Mouse (Mus musculus) midbrain, embryonic 10.5 days (tissue): ENCODE data around the gene Sdf2. TPM values are rescaled to one million over a fixed set of nuclear protein-coding genes. Genes with fewer than 3 reads are reported as not detected.

Source experiments
- DNase-seq: peaks from one replicate; pipeline ENCODE4 v3.0.0-alpha.2; 2017; ENCODE audit warnings: low spot score
- H3K27ac ChIP-seq: fragments of 300-500 bp; sonication (generic); replicated peaks from 2 replicates; pipeline ENCODE4 v1.5.1; 2016; ENCODE audit warnings: mild to moderate bottlenecking
- H3K27me3 ChIP-seq: fragments of 300-500 bp; sonication (generic); 2 replicates; pipeline ENCODE4 v1.6.1; 2016; ENCODE audit warnings: low read depth, mild to moderate bottlenecking; ENCODE audit not compliant: poor library complexity, severe bottlenecking
- H3K36me3 ChIP-seq: fragments of 300-500 bp; sonication (generic); 2 replicates; pipeline ENCODE4 v1.6.1; 2016; ENCODE audit warnings: mild to moderate bottlenecking, moderate library complexity
- H3K4me1 ChIP-seq: fragments of 300-500 bp; sonication (generic); 2 replicates; pipeline ENCODE4 v1.6.1; 2016
- H3K4me3 ChIP-seq: fragments of 300-500 bp; sonication (generic); 2 replicates; pipeline ENCODE4 v1.5.1; 2016; ENCODE audit warnings: mild to moderate bottlenecking, moderate library complexity
- H3K9me3 ChIP-seq: fragments of 300-500 bp; sonication (generic); replicated peaks from 2 replicates; pipeline ENCODE4 v1.6.1; 2016; ENCODE audit warnings: mild to moderate bottlenecking
- WGBS: fragments of 180-500 bp; shearing (Covaris S2); methylation state at CpG from one replicate; pipeline ENCODE4 v1.1.7; 2016; 5-methylcytosine and 5-hydroxymethylcytosine counted together
- polyA plus RNA-seq: library from polyadenylated mRNA; unstranded; fragments of >200 nt; fragmentation: Nextera tagmentation; extraction: Ambion mirVana; gene quantifications from 2 replicates; pipeline ENCODE4 v1.2.1, GENCODE M21; 2016

The Sdf2 gene
- 51.0 and 52.9 TPM in 2 replicates for polyA plus RNA-seq

DNA sequence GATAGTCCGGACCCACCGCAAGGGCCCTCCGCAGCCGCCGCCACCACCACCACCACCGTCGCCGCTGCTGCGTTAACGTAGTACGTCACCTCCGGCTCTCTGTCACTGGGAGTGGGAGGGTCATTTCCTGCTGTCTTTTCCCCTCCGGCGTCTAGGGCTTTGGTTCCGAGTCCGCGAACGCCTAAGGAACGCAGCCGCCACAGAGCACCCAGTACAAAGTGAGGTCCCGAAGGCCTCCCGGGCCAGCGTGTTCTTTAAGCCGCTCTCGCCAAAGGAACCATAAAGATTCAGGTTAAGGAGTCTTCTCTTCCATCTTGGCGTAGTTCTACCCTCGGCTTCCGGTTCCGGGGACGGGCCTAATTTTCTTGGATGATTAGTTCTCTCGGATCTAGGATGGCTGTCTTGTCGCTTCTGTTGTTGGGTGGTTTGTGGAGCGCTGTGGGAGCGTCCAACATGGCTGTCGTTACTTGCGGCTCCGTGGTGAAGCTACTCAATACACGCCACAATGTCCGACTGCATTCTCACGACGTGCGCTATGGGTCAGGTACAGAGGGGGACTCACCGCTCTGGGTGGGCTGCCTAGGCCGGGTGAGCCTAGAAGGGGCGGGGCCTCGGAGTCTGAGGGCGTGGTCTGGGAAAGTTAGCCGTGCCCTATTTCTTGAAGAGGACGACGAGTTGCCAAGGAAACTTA lies at the start of gene Sdf2, which contains the start of gene Supt6:
TSS of gene Sdf2 (plus strand) at position 120 of the 691 bp plus-strand sequence.
TSS of gene Supt6 (minus strand) at position 361 of the 691 bp plus-strand sequence.
- Histone ChIP-seq H3K36me3 (peaks cover 24% of the 10 kb centered on the region), H3K9me3 (no peaks in the 10 kb centered on the region), H3K27me3 (no peaks in the 10 kb centered on the region), H3K4me1 (peaks cover 33% of the 10 kb centered on the region), H3K4me3 (peak within 1 kb of the TSS; percentile 100), H3K27ac (peak within 1 kb of the TSS; percentile 91)
- DNase-seq: peak; percentile 95
- WGBS: under 1% methylated on average over 50 of the region's 50 CpGs

DNA sequence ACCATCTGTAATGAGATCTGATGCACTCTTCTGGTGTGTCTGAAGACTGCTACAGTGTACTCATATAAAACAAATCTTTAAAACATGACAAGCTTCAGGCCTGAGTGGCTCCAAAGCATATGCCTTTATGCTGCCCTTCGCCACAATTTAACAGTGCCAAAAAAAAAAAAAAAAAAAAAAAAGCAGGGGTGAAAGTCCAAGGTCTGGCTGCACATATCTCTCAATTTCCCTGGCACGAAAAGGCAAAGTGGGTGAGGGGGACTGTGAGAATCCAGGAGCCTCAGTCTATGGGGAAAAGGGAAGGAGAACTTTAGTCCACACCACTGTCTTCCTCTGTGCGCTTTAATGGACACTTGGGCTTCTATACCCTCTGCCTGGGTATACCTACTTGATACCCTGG lies 43.2 kb upstream of the Sdf2 start:
- Histone ChIP-seq H3K4me3 (no peak overlapping the region), H3K9me3 (no peaks in the 10 kb centered on the region), H3K36me3 (peaks cover 45% of the 10 kb centered on the region), H3K27me3 (no peaks in the 10 kb centered on the region), H3K4me1 (peaks cover 10% of the 10 kb centered on the region), H3K27ac (no peak overlapping the region)
- WGBS: 93% methylated on average over 3 of the region's 3 CpGs
- no peak for DNase-seq

DNA sequence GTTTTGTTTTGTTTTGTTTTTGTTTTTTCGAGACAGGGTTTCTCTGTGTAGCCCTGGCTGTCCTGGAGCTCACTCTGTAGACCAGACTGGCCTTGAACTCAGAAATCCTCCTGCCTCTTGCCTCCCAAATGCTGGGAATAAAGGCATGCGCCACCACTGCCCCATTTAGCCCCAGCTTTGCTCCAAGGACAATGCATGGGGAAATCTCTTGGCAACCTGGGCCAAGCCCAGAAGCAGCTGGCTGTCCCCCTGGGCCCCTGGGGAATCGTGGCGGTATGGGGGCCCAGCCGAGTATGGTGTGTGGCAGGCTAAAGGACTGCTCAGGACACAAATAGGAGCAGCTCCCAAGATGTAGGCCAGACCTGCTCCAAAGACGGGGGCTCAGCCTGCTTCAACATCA lies 41.3 kb upstream of the Sdf2 start:
- peaks cover 64% of the 10 kb centered on the region for H3K36me3 ChIP-seq
- no peaks in the 10 kb centered on the region for H3K9me3 ChIP-seq
- no peaks in the 10 kb centered on the region for H3K27me3 ChIP-seq
- H3K4me3 ChIP-seq: no peak overlapping the region
- 83% methylated on average over 6 of the region's 6 CpGs for WGBS
- DNase-seq: no peak
- peaks cover 10% of the 10 kb centered on the region for H3K4me1 ChIP-seq
- H3K27ac ChIP-seq: no peak overlapping the region

DNA sequence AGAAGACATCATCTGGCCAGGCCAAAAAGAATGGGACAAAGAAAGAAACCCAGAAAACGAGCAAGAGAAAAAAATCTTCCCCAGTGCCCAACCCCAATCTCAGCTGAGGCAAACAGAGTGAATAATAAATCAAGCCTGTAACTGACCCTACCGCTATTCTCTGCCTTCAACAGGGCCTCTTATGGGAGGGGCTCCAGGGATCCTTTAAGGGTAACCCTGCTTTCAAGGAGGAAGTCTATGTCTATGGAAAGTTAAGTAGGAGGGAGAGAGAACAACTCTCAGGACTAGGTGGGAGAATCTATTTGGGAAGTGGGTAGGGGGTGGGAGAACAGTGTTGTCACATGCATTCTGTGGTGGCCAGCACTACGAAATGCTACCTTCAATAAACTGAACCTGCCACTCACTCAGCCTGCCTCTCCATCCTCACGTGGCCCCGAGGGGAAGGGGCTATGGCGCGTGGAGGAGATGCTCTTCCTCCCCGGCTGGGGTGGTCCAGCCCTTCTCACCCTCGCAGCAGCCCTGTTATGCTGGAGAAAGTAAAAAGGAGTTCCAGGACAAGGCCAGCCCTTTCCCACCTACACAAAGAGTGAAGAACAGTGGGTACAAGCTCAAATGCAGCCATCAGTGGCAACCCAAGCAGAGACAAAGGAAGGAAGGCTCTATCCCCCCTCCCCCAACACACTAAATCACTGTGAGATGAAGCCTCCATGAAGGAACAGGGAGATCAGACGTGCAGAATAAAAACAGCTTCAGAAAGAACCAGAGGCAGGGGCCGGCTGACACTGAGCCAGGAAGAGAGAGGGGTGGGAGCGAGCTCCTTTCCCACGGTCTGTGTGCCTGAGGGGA lies 40.0 kb upstream of the Sdf2 start:
- no peak overlapping the region for H3K4me3 ChIP-seq
- H3K27me3 ChIP-seq: no peaks in the 10 kb centered on the region
- H3K36me3 ChIP-seq: peaks cover 77% of the 10 kb centered on the region
- DNase-seq: no peak
- H3K4me1 ChIP-seq: peaks cover 10% of the 10 kb centered on the region
- no peaks in the 10 kb centered on the region for H3K9me3 ChIP-seq
- 0 out of 2 replicates have a peak overlapping the region, but pooled peaks have one; percentile 38 for H3K27ac ChIP-seq
- 84% methylated on average over 13 of the region's 13 CpGs for WGBS

DNA sequence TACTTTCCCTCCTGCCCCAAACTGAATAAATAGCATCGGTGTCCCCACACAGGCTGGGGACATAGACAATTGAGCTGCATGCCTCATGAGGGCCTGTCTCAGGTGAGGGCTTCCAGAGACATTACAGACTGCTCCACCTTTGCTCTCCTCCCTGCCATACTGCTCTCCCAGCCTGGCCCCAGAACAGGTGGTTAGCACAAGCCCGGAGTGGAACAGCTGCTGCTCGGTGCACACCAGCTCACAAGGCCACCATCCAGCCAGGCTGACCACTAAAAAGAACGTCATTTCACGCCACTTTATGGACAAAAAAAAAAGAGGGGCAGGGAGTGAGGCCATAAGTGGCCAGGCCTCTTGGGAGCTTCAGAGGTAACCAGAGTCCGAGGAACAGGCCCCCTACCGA lies 38.4 kb upstream of the Sdf2 start:
- H3K9me3 ChIP-seq: no peaks in the 10 kb centered on the region
- WGBS: 92% methylated on average over 7 of the region's 7 CpGs
- peaks cover 93% of the 10 kb centered on the region for H3K36me3 ChIP-seq
- H3K27ac ChIP-seq: no peak overlapping the region
- no peaks in the 10 kb centered on the region for H3K27me3 ChIP-seq
- no peak overlapping the region for H3K4me3 ChIP-seq
- no peak for DNase-seq
- peaks cover 10% of the 10 kb centered on the region for H3K4me1 ChIP-seq

DNA sequence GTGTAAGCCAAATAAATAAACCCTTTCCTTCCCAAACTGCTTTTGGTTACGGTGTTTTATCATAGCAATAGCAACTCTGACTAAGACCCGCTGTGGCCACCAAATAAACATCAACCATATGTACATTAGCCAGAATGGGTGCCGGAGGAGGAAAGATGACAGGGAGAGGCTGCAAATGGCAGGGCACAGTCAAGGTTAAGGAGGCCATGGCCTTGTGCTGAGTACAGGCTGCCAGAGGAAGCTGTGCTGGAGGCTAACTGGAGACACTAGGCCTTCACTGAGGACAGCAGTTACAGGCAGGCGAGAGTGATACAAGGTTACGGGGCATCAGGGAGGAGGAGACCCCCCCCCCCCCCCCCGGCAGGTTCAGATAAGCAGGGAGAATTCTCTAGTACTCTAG lies 35.7 kb upstream of the Sdf2 start:
- peaks cover 8% of the 10 kb centered on the region for H3K4me1 ChIP-seq
- no peak overlapping the region for H3K4me3 ChIP-seq
- H3K9me3 ChIP-seq: no peaks in the 10 kb centered on the region
- no peak for DNase-seq
- no peak overlapping the region for H3K27ac ChIP-seq
- H3K36me3 ChIP-seq: peaks cover 100% of the 10 kb centered on the region
- H3K27me3 ChIP-seq: no peaks in the 10 kb centered on the region
- 97% methylated on average over 6 of the region's 6 CpGs for WGBS

DNA sequence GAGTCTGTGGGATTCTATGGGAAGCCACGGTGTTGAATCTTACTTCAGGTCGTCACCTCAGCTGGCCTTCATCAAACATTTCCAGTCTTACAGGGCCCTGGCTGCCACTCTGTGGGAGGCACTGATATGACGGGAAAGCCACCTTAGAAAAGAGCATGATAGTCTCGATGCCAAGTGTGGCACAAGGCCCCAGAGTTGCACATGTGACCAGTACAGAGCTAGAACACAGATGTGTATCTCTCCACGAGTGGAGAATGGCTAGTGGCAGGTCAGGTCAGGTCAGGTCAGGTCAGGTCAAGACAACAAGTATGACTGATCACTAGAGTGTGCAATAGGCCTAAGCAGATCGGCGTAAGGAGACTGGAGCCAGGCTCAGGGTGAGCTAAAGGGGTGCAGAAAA lies 34.9 kb upstream of the Sdf2 start:
- DNase-seq: no peak
- no peak overlapping the region for H3K27ac ChIP-seq
- 78% methylated on average over 7 of the region's 7 CpGs for WGBS
- no peak overlapping the region for H3K4me3 ChIP-seq
- H3K4me1 ChIP-seq: peaks cover 6% of the 10 kb centered on the region
- no peaks in the 10 kb centered on the region for H3K27me3 ChIP-seq
- H3K9me3 ChIP-seq: no peaks in the 10 kb centered on the region
- H3K36me3 ChIP-seq: peaks cover 100% of the 10 kb centered on the region

DNA sequence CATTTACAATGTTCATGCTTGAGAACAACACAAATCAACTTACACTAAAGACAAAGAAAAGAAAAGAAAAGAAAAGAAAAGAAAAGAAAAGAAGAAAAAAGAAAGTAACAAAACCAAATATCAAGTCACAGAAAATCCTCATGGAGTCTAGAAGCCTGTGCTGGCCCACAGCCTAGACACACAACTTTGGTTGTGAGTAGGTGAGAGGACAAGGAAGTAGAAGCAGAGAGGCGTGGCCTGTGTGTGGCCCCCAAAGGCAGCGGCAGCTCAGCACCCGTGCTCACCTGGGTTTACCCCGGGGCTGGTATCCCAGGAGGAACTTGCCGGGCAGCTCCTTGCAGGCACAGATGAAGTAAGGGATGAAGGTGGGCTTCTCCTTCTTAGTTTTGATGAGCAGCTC lies 34.0 kb upstream of the Sdf2 start:
- Histone ChIP-seq H3K4me3 (no peak overlapping the region), H3K36me3 (peaks cover 100% of the 10 kb centered on the region), H3K9me3 (no peaks in the 10 kb centered on the region), H3K27ac (no peak overlapping the region), H3K27me3 (no peaks in the 10 kb centered on the region), H3K4me1 (no peaks in the 10 kb centered on the region)
- no peak for DNase-seq
- WGBS: 92% methylated on average over 5 of the region's 5 CpGs

DNA sequence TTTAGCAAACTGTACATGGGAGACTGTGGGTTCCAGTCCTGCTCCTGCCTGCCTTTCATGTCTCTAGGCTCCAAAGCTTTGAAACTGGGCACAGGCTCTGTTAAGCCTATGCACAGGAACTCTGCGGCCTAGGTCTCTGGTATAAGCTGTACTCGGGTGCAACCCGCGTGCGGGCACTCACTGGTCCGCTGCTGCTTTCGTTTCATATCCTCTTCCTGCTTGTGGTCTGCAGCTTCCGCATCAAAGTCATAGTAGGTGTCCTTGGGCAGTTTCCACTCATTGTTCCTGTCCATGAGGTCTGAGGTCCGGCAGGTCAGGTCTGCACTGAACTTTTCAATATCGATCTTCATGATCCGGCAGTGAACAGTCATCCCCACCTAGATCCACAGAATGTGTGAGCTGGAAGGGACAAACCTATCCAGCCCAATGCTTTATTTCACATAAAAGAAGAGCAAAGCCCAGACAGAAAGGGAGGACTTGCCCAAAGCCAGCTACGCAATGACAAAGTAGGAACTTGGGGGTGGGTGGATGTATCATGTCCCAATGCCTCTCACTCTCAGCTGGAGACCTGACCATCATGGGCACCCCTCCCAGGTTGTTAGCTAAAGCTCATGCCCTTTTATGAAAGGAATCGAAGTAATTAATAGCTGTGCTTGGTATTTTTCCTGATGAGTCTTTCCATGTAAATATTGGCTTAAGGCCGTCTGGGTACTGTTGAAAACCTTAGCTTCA lies 32.3 kb upstream of the Sdf2 start:
- Histone ChIP-seq H3K36me3 (peaks cover 100% of the 10 kb centered on the region), H3K27me3 (no peaks in the 10 kb centered on the region)
- 96% methylated on average over 14 of the region's 14 CpGs for WGBS

DNA sequence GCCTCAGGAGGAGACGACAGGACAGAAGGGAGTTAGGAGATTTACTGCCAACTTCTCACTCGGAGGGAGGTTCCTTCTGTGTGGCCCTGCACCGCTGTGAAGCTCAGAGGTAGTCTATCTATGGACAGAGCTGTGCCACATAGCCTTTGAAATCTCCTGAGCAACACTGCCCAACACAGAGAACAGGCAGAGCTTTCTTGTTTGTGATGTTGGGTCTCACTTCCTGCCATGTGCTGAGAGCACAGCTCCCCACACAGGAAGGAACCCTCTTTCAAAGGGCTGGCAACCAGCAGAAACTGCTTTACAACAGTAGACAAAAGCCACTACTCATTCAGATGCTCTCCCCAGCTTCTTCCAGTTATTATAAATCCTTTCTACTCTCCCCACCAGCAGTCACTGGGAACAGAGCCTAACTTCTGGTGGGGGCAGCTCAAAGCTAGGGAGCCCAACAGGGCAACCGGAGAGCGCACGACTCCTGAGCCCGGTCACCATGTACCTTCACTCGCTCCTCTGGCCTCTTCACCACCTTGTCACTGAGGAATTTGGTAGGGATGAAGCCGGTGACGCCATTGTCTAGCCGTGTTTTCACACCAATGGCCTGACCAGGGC lies 29.7 kb upstream of the Sdf2 start:
- DNase-seq: no peak
- 91% methylated on average over 11 of the region's 11 CpGs for WGBS
- H3K36me3 ChIP-seq: peaks cover 100% of the 10 kb centered on the region

More for the DNA sequence above, 32.3 kb upstream of the Sdf2 start:
- no peak overlapping the region for H3K27ac ChIP-seq
- H3K4me1 ChIP-seq: no peaks in the 10 kb centered on the region
- no peak for DNase-seq
- H3K4me3 ChIP-seq: no peak overlapping the region
- H3K9me3 ChIP-seq: no peaks in the 10 kb centered on the region

DNA sequence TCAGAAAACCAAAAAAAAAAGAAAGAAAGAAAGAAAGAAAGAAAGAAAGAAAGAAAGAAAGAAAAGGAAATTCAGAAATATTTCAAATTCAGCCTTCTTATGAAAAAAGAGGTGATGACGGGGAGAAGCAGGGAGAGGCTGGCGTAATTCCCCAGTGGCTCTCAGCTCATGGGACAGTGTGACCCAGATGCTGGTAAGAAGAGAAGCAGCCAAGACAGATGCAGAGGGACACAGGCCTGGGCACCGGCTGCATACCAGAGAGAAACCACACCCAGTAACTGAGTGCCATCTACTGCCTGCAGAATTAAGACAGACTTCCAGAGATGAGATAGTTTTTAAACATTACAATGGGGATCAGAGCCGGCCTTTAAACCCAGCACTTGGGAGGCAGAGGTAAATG lies 22.0 kb upstream of the Sdf2 start:
- Histone ChIP-seq H3K27me3 (no peaks in the 10 kb centered on the region), H3K36me3 (peaks cover 100% of the 10 kb centered on the region), H3K4me1 (no peaks in the 10 kb centered on the region), H3K27ac (no peak overlapping the region), H3K4me3 (no peak overlapping the region), H3K9me3 (no peaks in the 10 kb centered on the region)
- 95% methylated on average over 4 of the region's 4 CpGs for WGBS
- no peak for DNase-seq

More for the DNA sequence above, 29.7 kb upstream of the Sdf2 start:
- Histone ChIP-seq H3K4me3 (no peak overlapping the region), H3K27ac (no peak overlapping the region), H3K4me1 (no peaks in the 10 kb centered on the region), H3K27me3 (no peaks in the 10 kb centered on the region), H3K9me3 (no peaks in the 10 kb centered on the region)

DNA sequence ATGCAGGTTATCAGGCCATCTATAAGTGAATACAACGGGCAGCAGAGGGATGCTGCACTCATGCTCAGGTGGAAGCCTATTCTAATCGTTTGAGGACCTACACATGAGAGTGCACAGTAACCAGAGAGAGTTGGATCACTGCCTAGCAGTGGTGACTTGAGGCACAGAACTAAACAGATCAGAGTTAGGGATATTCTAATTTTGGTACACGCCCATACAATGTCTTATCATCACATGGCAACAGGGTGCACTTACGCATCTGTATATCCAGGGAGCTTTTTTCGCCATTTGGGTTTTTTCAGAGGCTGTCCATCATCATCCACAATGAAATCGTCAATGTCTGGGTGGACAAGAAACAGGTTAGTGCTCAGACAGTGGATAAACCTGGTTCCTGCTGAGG lies 14.0 kb upstream of the Sdf2 start:
- Histone ChIP-seq H3K4me3 (no peak overlapping the region), H3K27me3 (no peaks in the 10 kb centered on the region), H3K27ac (no peak overlapping the region), H3K4me1 (no peaks in the 10 kb centered on the region), H3K36me3 (peaks cover 96% of the 10 kb centered on the region), H3K9me3 (no peaks in the 10 kb centered on the region)
- 96% methylated on average over 6 of the region's 6 CpGs for WGBS
- DNase-seq: no peak
